Mouse (Mus musculus) Patski (cell line): ENCODE data around the gene Etnk2. TPM values are rescaled to one million over a fixed set of nuclear protein-coding genes. Genes with fewer than 3 reads are reported as not detected.

ENCODE experiments used
- ATAC-seq: fragments of 100-300 bp; one replicate; pipeline ENCODE4 v1.8.0; 2021
- CTCF ChIA-PET: fragments of 350-600 bp; sonication (Branson Sonifier 250); formaldehyde crosslinking; loops from one replicate; lab custom pipeline; 2022; ENCODE audit warnings: inconsistent platforms; lab: Charles Lee
- POLR2A ChIA-PET: fragments of 350-600 bp; sonication (Branson Sonifier 250); formaldehyde crosslinking; loops from one replicate; lab custom pipeline; 2022; ENCODE audit warnings: antibody characterized with exemption, inconsistent platforms; lab: Charles Lee
- DNase-seq: peaks from one replicate; pipeline ENCODE4 v3.0.0-alpha.2; 2011; ENCODE audit warnings: low read depth, low spot score
- H3K27me3 ChIP-seq: fragments of 371-371 bp; one replicate; pipeline ENCODE4 v1.5.1; 2021
- CTCF ChIP-seq: fragments of 100-300 bp; IDR thresholded peaks from one replicate; pipeline ENCODE4 v1.5.1; 2021
- in situ Hi-C: fragments of 300-500 bp; cut with MboI; formaldehyde crosslinking; loops from 3 replicates; pipeline ENCODE4 v1.11.1; 2018; ENCODE audit warnings: low pct_unique_long_range_greater_than_20kb, mixed read lengths
- polyA plus RNA-seq: library from polyadenylated mRNA; unstranded; gene quantifications from one replicate; pipeline ENCODE4 v1.2.3, GENCODE M21; 2021

Etnk2 gene
- polyA plus RNA-seq, 1 experiment from 2014 or later: 0.51 TPM

DNA sequence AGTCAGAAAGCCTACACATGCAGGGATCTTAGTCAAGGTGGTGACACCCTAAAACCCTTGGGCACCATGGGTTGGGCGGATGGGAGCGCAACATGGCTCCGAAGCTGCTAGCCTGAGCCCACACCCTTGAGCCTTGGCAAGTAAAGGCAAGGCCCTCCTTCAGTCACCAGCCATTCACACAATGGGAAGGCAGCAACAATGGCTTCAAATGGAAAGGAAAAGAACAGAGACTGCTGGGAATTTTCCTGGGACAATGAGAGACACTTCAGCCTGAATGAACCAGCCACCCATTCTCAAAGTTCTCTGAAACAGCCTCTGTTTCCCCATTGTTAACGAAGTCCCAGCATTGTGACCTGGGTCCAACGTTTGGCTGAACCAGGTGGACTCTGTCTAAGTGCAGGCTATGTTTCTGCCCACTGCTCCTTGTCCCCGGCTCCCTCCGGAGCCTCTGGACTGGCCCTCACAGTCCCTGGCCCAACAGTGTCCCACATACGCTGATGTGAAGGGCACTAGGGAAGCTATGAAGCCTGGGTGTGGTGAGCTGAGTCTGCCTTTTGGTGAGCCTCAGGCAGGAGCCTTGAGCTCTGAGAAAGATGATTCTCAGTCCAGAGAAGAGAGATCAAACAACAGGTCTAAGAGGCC, 48.3 kb downstream of the Etnk2 start:
- in situ Hi-C loops: no loop called here
- no peaks in the 10 kb centered on the region for H3K27me3 ChIP-seq
- ChIA-PET POLR2A (no interaction called here), CTCF (no interaction called here)
- TF ChIP-seq CTCF: no peak
- DNase-seq (no peak), ATAC-seq (no peak)

- no peak for DNase-seq
- in situ Hi-C loops: no loop called here
- ChIA-PET POLR2A (interaction anchor here (0.6 kb wide), 1 partner anchor 33 kb away, joined by 4 read pairs; no protein-coding TSS in a partner anchor), CTCF (no interaction called here)
- no peak for ATAC-seq
- no peak for TF ChIP-seq CTCF
- no peaks in the 10 kb centered on the region for H3K27me3 ChIP-seq
Measured at GRCm38 (mm10) chr1:133412941-133413340, 49.6 kb downstream of the Etnk2 start.

GRCm38 (mm10) chr1:133415086-133415485, 51.7 kb downstream of the Etnk2 start:
- no peak for TF ChIP-seq CTCF
- no peak for DNase-seq
- ATAC-seq: no peak
- H3K27me3 ChIP-seq: no peaks in the 10 kb centered on the region
- CTCF ChIA-PET: no interaction called here
- in situ Hi-C loops: no loop called here
- POLR2A ChIA-PET: no interaction called here

GRCm38 (mm10) chr1:133415505-133415904, 52.1 kb downstream of the Etnk2 start:
- CTCF ChIA-PET: no interaction called here
- no peak for TF ChIP-seq CTCF
- in situ Hi-C loops: no loop called here
- POLR2A ChIA-PET: no interaction called here
- H3K27me3 ChIP-seq: no peaks in the 10 kb centered on the region
- DNase-seq: no peak
- no peak for ATAC-seq

DNA sequence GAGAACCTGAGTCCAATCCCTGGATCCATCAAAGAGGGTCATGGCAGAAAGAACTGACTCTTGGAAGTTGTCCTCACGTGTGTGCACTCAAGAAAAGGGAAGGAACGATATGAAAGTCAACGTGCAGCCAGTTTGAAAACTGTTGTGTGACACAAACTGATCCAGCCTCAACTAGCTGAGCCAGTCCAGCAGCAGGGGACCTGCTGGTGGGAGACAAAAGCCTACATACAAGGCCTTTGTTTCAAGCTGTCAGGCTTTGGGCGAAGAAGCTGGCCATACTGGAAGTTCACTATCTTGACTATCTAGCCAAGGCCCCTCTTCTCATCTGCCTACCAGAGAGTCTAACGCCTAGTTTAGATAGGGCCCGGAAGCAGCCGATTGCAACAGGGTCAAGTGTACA, 53.1 kb downstream of the Etnk2 start:
- no peak for DNase-seq
- ChIA-PET CTCF (no interaction called here), POLR2A (no interaction called here)
- ATAC-seq: no peak
- in situ Hi-C loops: no loop called here
- no peak for TF ChIP-seq CTCF
- no peaks in the 10 kb centered on the region for H3K27me3 ChIP-seq

GRCm38 (mm10) chr1:133417113-133417512, 53.7 kb downstream of the Etnk2 start:
- POLR2A ChIA-PET: no interaction called here
- TF ChIP-seq CTCF: no peak
- ATAC-seq (no peak), DNase-seq (no peak)
- CTCF ChIA-PET: no interaction called here
- no peaks in the 10 kb centered on the region for H3K27me3 ChIP-seq
- in situ Hi-C loops: no loop called here

GRCm38 (mm10) chr1:133417539-133417938, 54.2 kb downstream of the Etnk2 start:
- TF ChIP-seq CTCF: no peak
- DNase-seq (no peak), ATAC-seq (no peak)
- H3K27me3 ChIP-seq: peaks cover 1% of the 10 kb centered on the region
- POLR2A ChIA-PET: no interaction called here
- CTCF ChIA-PET: no interaction called here
- in situ Hi-C loops: no loop called here

- ChIA-PET CTCF (no interaction called here), POLR2A (no interaction called here)
- ATAC-seq (no peak), DNase-seq (no peak)
- in situ Hi-C loops: no loop called here
- peaks cover 4% of the 10 kb centered on the region for H3K27me3 ChIP-seq
- no peak for TF ChIP-seq CTCF
Measured at GRCm38 (mm10) chr1:133418164-133418800, 54.9 kb downstream of the Etnk2 start.

DNA sequence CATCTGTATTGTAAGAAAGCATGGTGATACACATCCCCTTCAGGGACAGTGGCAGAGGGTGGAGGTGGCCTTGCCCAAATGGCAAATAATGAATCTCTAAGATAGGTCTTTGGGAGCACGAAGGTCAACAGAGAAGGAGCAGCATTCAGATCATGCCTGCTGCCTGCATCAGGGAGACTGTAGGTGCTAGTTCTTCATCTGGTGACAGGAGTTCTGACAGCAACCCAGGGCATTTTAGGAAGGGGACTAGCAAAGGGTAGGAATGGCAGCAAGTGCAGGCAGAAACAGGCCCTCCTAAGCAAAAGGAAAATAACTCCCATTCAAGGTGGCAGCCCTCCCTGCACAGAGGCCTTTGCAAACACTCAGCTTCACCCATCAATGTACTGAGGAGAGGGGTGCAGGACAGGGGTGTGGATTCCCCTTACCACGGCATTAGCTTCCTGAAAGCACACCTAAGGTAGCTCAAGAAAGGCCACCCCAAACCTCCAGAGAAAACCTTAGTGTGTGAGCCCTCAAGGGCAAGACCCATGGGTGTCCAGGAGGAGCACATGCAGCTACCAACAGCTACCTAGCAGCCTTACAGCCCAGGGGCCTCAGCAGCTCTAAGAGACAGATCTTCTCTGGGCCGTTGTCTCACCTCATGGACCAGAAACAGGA, 55.9 kb downstream of the Etnk2 start:
- peaks cover 4% of the 10 kb centered on the region for H3K27me3 ChIP-seq
- ChIA-PET CTCF (no interaction called here), POLR2A (interaction anchor here (0.6 kb wide), 1 partner anchor 596 kb away, joined by 6 read pairs; no protein-coding TSS in a partner anchor)
- ATAC-seq (no peak), DNase-seq (no peak)
- in situ Hi-C loops: no loop called here
- no peak for TF ChIP-seq CTCF

DNA sequence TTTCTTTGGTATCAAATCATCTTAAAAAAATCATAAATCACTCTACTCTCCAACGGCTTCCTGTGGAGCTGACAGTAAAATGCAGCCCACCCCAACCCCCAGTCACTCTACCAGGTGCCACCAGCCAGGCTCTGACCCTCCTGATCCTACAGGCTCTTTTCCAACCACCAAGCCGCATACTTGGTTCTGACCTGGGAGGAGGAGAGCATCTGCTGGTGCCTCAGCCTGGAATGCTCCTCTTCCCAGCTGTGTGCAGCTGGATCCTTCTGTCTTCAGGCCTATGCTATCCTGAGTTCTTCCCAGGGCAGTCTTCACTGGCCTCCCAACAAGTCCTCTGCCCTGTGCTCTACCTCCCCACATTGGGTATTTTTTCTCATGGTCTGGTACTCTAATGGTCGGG, 57.1 kb downstream of the Etnk2 start:
- no peak for ATAC-seq
- peaks cover 4% of the 10 kb centered on the region for H3K27me3 ChIP-seq
- in situ Hi-C loops: no loop called here
- ChIA-PET POLR2A (no interaction called here), CTCF (no interaction called here)
- no peak for TF ChIP-seq CTCF
- no peak for DNase-seq

GRCm38 (mm10) chr1:133421061-133421460, 57.7 kb downstream of the Etnk2 start:
- in situ Hi-C loops: no loop called here
- DNase-seq: no peak
- ChIA-PET POLR2A (no interaction called here), CTCF (no interaction called here)
- no peak for ATAC-seq
- peaks cover 4% of the 10 kb centered on the region for H3K27me3 ChIP-seq
- no peak for TF ChIP-seq CTCF
